20 mouse cellular contexts compared by ENCODE assay signal in the genomic region with DNA sequence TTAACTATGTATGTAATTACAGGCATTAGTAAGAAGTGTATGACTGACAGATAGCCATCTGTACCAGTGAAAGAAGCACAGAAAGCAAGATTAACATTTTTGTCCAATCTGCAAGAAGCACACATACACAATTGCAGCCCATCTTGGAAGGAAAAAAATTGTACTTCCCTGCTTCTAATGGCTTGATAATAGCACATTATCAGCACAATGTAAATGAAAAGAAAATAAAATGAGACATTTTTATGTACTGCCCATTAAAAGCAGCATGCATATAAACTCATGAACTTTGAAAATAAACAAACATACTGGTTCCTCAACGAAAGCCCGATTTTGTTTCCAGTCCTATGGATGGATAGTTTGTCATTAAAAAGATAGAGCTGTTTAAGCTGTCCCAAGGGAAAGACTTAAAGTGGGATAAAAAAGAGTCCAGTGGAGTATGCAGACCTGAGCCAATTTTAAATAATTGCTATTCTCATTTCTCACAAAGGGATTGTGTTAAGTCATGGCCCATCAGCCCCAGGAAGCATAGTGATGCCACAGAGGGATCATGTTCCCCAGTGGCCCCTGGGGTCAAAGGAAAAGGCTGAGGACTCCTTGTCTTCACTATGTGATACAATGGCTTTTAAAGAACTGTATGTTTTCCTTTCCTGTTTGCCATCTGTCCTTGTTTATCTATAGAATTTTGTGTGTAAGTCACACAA.
DNase-seq lines count a peak whose midpoint lies in the region; ATAC-seq and TF ChIP-seq lines count a peak whose summit lies in the region.
"Had no signal": no experiment of that assay in that cellular context is flagged by ENCODE, and none has a peak within 500 bp of the region (broad histone marks: within the 10 kb centered on the region; RNA-seq: fewer than 3 reads in every experiment).

No protein-coding gene starts in this region.

- peak; percentile 91 for ATAC-seq in kidney, embryonic 16.5 days (ENCODE audit: low FRiP score, low TSS enrichment)
- ATAC-seq in stomach, postnatal 0 days (ENCODE audit: low FRiP score, low TSS enrichment) = no peak
- ATAC-seq: forebrain, postnatal 0 days; hindbrain, postnatal 0 days had no signal

- 29% methylated on average over 2 of the region's 2 CpGs for WGBS in kidney, embryonic 16.5 days
- WGBS in stomach, postnatal 0 days = 41% methylated on average over 2 of the region's 2 CpGs

- H3K9ac ChIP-seq in kidney, embryonic 16.5 days (replicated peaks; ENCODE audit: low read length) = no peak overlapping the region
- no peak overlapping the region for H3K9ac ChIP-seq in stomach, postnatal 0 days (ENCODE audit: low read length)
- H3K9ac ChIP-seq: embryonic facial prominence, embryonic 12.5 days; forebrain, embryonic 12.5 days; forebrain, postnatal 0 days; heart, embryonic 13.5 days; hindbrain, embryonic 12.5 days had no signal

- H3K9me3 ChIP-seq in kidney, embryonic 16.5 days (ENCODE audit: low read length) = no peaks in the 10 kb centered on the region
- no peaks in the 10 kb centered on the region for H3K9me3 ChIP-seq in stomach, postnatal 0 days (ENCODE audit: control insufficient read depth, low read length)
- H3K9me3 ChIP-seq: embryonic facial prominence, embryonic 12.5 days; forebrain, embryonic 12.5 days; heart, embryonic 13.5 days; hindbrain, embryonic 12.5 days had no signal

- peak; percentile 40 for DNase-seq in embryo, embryonic 10 days (ENCODE audit: low spot score)
- DNase-seq in embryo, embryonic 9.5 days (ENCODE audit: extremely low spot score) = no peak
- DNase-seq in kidney, adult 11 months = no peak
- peak; percentile 15 for DNase-seq in embryo, embryonic 10.5 days (ENCODE audit: low spot score)
- peak; percentile 25 for DNase-seq in mesoderm, embryonic 11.5 days (ENCODE audit: low read depth, low spot score)
- DNase-seq in stomach, postnatal 0 days (ENCODE audit: low spot score) = no peak
- DNase-seq: adrenal gland, postnatal 10 days; cerebellum, adult 11 months; cerebellum, adult 8-10 months; cerebellum, postnatal 14 days; forebrain, postnatal 0 days; gastrocnemius, adult 2 months; gastrocnemius, postnatal 25 days; heart, postnatal 36 days had no signal

- H3K4me2 ChIP-seq in kidney, embryonic 16.5 days (replicated peaks; ENCODE audit: low read depth, low read length) = no peak overlapping the region
- H3K4me2 ChIP-seq in stomach, postnatal 0 days (replicated peaks; ENCODE audit: low read depth) = no peak overlapping the region
- H3K4me2 ChIP-seq: embryonic facial prominence, embryonic 12.5 days; forebrain, embryonic 12.5 days; heart, embryonic 13.5 days; hindbrain, embryonic 12.5 days had no signal

- no peaks in the 10 kb centered on the region for H3K27me3 ChIP-seq in kidney, embryonic 16.5 days (ENCODE audit: insufficient read depth, low read length)
- H3K27me3 ChIP-seq in stomach, postnatal 0 days (ENCODE audit: control insufficient read depth, insufficient read depth, low read length) = no peaks in the 10 kb centered on the region
- H3K27me3 ChIP-seq: embryonic facial prominence, embryonic 12.5 days; forebrain, embryonic 12.5 days; heart, embryonic 13.5 days; hindbrain, embryonic 12.5 days had no signal

- no peak overlapping the region for H3K4me3 ChIP-seq in kidney, embryonic 16.5 days (ENCODE audit: low read length)
- H3K4me3 ChIP-seq in stomach, postnatal 0 days (ENCODE audit: low read depth, low read length) = no peak overlapping the region
- H3K4me3 ChIP-seq: embryonic facial prominence, embryonic 12.5 days; forebrain, embryonic 12.5 days; gastrocnemius, adult 2 months; heart, embryonic 13.5 days; hindbrain, embryonic 12.5 days had no signal

- no peaks in the 10 kb centered on the region for H3K4me1 ChIP-seq in kidney, embryonic 16.5 days (ENCODE audit: insufficient read depth, low read length)
- H3K4me1 ChIP-seq in stomach, postnatal 0 days (replicated peaks; ENCODE audit: control insufficient read depth, insufficient read depth) = no peaks in the 10 kb centered on the region
- H3K4me1 ChIP-seq: embryonic facial prominence, embryonic 12.5 days; forebrain, embryonic 12.5 days; heart, embryonic 13.5 days; hindbrain, embryonic 12.5 days had no signal

- no peaks in the 10 kb centered on the region for H3K36me3 ChIP-seq in kidney, embryonic 16.5 days (ENCODE audit: insufficient read depth, low read length)
- H3K36me3 ChIP-seq in stomach, postnatal 0 days (ENCODE audit: control insufficient read depth, insufficient read depth, low read length) = no peaks in the 10 kb centered on the region
- H3K36me3 ChIP-seq: embryonic facial prominence, embryonic 12.5 days; forebrain, embryonic 12.5 days; heart, embryonic 13.5 days; hindbrain, embryonic 12.5 days had no signal

- no peak overlapping the region; the same call in 1 of the 2 replicates for H3K27ac ChIP-seq in kidney, embryonic 16.5 days (ENCODE audit: low read length)
- H3K27ac ChIP-seq in stomach, postnatal 0 days (replicated peaks) = no peak overlapping the region
- H3K27ac ChIP-seq: embryonic facial prominence, embryonic 12.5 days; forebrain, embryonic 12.5 days; gastrocnemius, adult 2 months; heart, embryonic 13.5 days; hindbrain, embryonic 12.5 days; hindbrain, postnatal 0 days had no signal

- TF ChIP-seq EP300 in stomach, postnatal 0 days (optimal IDR thresholded peaks at IDR 0.05) = no peak

- no peak for TF ChIP-seq CTCF in stomach, postnatal 0 days (IDR thresholded peaks at IDR 0.05; ENCODE audit: low read depth)

Comparison
In these comparisons a context has a peak if more than half of its experiments do, and no peak if none do; other contexts are left out.
1. DNase-seq: peak in embryo, embryonic 10 days (single experiment), embryo, embryonic 10.5 days (single experiment) and mesoderm, embryonic 11.5 days (single experiment); none in embryo, embryonic 9.5 days (single experiment), kidney, adult 11 months (single experiment) and stomach, postnatal 0 days (single experiment).